Mouse (Mus musculus) left cerebral cortex, adult 18-20 months (tissue): ENCODE measurements around the gene Mob3b. TPM values are rescaled to one million over a fixed set of nuclear protein-coding genes. Genes with fewer than 3 reads are reported as not detected.

Experiments
- DNase-seq, 2 experiments: peaks; one replicate each; pipeline ENCODE4 v3.0.0; 2021 to 2022; ENCODE audit warnings: low spot score in 2 of 2, mixed read lengths in 1 of 2
- total RNA-seq, 2 experiments: library from RNA; stranded (reverse); gene quantifications; 2 replicates each; pipeline ENCODE4 v1.2.3; 2021

The Mob3b gene
- total RNA-seq, 2 experiments from 2014 or later, result 5.2 to 5.9 TPM

DNA sequence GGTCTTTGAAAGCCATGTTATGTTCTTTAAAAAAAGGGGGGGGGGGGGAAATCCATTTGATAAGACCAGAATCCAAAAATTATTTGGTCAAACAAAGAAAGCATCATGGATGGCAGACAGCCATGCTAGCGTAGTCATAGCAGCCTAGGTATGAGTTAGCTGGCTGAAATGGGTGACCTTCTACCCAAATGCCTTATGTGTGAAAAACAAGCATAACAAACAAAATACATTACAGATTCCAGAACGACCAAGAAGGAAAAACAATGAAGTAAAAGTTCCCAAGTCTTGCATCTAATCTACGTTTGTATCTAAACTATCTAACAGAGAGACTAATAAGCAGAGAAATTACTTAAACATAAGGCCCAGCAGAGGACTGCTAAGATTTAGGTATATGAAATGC lies 6.6 kb downstream of the Mob3b start:
- no peak for DNase-seq

DNA sequence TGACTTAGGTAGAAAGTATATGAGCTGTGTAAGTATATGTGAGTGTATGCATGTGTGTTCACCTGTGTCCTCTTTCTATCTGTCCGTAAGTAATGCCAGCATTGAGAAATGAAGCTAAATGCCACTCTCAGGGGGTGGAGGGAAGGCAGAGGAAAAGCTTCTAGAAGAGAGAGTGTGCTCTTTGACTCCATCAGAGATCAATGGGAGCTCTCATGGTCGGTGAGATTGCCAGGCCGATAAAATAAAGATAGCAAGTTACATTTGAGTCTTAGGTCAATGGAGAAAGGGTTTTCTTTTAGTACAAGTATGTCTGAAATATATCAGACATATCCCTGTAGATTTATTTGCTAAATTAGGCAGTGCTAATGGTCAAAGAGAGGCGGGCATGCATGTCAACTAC lies 9.0 kb downstream of the Mob3b start:
- DNase-seq, result no peak

DNA sequence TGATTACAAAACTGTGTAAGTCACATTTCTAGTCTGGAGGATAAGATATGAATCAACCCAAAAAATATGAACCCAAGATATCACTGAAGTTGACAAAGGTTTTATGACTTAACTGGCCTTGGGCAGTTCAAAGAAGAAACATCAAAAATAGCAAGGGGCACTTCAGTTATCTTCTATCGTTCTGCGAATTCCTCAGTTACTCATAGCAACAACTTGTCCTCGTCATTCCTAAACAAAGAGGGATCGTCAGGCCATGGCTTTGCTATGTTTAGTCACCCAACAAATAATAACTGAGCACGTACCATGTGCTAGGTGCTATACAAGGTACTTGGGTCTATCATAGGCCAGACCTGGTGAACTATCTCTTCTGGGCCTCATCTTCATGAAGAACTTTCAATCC lies 10.7 kb downstream of the Mob3b start:
- DNase-seq, result no peak

DNA sequence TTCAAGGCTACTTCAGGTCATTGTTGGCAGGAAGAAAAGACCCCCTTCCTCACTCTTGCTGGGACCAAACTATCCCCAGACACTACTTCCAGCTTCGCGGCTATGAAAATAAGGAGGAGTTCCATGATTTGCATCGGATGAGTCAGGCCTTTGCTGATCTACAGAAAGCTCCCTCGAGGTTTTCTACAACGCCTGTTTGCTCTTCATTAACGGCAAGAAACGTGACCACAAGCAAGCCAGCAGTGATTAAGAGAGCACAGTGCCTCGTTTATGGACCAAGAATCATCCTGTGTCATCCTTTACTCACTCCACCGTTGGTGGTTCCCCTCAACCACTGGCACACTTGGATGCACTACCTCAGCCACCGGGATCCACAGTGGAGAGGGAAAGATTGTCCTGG lies 11.6 kb downstream of the Mob3b start:
- DNase-seq, result no peak

DNA sequence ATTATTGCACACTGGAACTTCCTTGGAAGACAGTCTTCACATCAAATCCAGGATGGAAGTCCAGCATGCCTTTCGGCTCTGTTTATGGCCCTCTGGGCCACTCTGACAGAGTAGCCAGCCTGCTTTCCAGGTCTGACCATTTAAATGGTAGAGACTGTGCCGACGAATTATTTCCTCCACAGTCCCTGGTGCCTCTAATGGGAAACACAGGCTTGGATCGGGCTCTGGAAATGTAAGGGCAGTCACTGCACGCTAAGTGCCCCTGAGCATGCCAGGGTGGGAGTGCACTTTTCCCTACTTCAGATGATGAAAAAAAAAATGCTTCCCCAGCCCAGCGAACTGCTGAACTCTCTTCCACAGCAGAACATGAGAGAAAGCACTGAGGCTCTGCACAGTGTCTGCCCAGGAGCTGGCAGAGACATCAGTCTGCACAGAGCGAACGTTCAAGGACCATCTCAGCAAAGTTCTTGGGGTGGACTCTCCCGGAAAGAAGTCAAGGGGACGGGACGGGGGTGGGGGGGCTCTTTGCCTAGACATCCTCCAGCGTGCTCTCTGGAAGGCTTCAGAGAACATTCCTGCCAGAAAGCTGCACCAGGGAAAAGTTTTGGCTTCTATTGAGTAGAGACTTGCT lies 13.7 kb downstream of the Mob3b start:
- DNase-seq, result no peak

DNA sequence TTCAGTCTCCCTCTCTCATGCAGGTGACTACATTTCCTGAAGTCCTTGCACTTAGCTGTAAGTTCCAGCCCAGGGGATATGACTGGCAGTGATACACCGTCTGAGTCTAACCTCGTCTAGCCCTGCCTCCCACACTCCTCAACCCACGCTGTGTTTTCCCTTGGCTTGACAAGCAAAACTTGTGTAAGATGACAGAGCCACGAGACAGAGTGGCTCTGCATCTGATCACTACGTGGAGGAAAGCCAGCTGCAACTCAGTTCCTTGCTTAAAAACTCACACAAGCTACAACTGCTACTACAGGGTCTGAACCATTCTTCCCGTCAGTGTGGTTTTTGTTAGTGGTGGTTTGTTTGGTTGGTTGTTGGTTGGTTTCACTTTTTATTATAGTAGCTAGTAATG lies 17.0 kb downstream of the Mob3b start:
- DNase-seq, result no peak

DNA sequence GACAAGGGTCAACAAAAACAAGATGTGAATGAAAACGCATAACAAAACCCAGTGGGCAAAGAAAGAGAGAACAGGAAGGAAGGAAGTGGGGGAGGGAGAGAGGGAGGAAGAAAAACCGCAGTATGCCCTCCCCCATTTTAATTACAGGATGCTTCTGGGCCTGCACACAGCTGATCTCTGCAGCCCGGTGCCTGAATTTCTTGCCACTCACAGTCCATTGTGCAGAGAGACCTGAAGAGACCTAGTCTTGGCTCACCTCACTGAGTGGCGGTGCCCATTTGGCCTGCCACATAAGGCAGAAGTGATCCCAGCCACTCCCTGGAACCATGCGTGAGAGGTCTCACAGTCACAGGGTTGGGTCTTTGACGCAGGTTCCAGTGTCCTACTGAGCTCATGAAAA lies 19.2 kb downstream of the Mob3b start:
- no peak for DNase-seq

DNA sequence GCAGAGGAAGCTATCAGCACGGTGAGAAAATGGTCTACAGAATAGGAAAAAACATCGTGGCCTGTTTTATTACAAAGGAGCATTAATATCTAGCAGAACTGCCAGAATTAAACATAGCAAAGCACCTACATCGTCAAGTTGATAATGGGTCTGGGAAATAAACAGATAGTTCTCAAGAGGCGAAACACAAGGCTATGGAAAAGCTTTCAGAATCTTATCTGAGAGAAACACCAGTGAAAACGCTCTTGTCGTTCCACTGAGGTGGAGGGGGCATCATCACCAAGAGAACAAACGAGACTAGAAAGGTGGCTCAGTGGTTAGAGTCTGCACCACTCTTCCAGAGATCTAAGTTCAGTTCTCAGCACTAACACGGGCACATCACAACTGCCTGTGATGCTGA lies 20.3 kb downstream of the Mob3b start:
- no peak for DNase-seq

DNA sequence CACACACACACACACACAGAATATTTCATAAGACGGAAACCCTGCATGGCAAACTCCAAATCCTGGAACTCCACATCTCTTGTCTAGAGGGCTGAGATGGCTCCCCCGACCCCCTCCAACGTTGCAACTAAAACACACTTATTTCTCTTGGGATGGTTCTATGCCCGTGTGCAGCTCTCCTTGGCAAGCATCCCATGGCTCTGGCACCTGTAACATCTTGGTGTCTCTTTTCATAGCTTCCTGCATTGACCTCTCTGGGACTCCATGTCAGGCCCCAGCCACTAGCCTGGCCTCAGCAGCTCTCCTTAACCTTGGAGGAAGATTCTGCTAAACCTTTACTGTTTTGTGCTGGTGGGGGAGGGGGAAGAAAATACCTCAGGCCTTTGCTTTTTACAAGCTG lies 21.5 kb downstream of the Mob3b start:
- no peak for DNase-seq

DNA sequence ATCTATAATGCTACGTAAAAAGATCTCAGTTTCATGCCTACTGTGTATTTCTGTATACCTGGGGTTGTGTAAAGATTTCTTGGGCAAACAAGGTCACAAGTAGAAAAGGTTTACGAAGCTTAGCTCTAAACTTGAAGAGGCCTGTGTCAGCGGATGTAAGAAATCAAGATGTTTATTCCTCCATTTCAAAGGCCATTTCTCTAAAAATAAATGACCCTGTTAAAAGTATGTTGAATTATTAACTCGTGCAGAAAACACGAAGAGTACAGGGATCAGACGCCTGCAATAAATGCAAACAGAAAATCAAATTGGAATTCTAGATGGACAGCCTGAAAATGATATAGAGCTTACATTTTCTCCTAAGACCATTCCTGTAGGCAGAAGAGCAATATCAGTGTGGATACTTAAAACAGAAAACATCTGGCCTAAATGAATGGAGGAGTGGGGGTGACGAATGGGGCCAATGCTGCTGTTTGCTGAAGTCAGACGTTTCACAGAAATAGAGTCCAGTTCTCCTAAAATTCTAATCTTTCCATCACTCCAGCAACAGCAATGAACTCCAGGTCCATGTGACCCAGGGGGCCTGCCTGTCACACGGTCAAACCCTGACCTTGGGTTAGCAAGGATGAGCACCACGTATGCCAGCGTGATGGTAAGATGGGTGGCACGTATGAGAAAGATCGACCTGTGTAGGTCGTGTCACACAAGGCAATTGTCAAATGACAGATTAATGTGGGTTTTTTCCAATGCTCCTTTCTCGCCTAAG lies 22.3 kb downstream of the Mob3b start:
- DNase-seq, result no peak

DNA sequence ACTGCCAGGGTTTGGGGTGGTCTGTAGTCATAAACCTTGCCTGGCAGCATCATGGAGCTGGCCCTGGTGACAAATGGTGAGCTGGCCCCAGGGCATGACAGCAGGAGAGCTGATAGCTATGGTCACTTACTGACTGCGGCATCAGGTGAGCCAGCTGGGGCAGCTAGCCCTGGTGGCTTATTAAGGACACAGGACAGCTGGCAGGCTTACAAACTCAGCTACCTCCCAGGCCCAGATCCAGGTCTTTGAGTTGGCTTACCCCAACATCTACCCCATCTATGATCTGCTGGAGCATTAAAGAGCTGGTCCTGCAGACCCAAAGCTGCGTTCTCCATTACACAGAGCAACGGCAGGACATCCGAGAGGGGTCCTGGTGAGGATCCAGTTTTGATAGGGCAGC lies 23.9 kb downstream of the Mob3b start:
- no peak for DNase-seq

DNA sequence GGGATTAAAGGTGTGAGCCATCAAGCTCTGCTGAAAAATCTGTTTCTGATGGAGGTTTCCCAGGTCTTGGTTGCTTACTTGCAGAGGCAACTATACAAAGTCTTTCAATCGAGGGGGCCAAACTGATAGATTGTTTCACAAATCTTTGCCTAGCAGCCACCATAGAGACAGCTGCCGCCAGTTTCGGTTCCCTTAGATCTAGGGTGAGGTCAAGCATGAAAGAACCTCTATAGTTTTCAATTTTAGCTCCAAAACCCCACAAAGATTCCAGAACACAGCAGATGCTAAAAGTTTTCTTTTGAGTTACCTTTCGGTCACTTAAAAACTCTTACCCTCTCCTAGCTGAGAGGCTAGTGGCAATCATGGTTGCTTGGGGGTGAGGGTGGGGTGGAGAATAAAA lies 25.7 kb downstream of the Mob3b start:
- no peak for DNase-seq

DNA sequence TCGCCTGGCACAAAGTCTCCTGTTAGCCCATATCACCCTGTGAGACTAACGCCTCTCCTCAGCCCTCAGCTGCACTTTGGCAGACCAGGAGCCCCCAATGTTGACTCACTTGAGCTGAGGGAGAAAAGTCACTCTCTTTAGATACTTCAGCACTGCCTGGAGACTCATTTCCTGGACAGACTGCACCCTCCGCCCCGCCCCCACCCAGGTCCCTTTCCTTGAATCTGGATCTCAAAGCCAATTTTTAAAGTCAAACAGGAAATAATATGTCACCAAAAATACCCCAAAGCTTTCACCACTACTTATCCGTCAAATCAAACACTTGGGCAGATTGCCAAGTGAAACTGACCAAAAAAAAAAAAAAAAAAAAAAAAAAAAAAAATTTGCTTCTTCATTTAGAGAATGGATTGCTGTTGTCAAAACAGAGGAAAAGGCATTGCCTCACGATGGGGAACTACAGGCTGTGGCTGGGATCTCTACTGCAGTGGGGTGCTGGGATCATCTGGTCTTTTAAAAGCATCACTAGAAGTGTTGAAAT lies 26.8 kb downstream of the Mob3b start:
- no peak for DNase-seq

DNA sequence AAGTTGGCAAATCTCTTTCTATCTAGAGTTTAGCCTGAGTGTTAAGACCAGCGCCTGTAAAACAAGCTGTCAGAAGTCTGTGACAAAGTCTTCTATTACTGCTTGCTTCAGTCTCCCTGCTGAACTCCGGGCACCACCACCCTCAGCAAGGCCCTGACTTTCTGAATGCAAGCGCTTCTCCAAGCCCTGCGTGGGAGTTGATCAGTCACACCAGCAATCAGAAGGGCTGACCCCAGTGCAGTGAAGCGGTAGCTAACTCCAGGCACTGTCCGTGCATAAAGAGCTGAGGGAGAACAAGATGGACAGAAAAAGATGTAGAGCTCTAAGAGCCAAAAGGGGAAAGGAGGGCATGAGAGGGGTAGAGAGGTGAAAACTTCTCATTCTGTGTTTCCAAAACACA lies 29.5 kb downstream of the Mob3b start:
- no peak for DNase-seq

DNA sequence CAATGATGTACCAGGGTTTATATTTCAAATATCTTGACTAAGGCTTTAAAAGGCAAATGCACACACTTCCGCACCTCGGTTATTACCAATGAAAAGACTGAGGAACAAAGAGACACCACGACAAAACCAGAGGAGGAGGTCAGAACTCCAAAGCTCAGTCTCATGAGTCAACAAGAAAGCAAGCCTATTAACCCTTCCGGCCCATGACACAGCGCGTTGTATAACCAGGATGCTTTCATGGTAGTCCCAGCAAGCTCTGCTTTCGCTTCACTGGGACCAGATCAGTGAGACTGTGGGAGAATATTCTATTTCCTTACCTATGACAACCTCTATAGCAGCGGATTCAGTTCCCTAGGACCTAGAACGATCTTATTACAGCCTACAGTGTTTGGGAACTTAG lies 30.5 kb downstream of the Mob3b start:
- no peak for DNase-seq

DNA sequence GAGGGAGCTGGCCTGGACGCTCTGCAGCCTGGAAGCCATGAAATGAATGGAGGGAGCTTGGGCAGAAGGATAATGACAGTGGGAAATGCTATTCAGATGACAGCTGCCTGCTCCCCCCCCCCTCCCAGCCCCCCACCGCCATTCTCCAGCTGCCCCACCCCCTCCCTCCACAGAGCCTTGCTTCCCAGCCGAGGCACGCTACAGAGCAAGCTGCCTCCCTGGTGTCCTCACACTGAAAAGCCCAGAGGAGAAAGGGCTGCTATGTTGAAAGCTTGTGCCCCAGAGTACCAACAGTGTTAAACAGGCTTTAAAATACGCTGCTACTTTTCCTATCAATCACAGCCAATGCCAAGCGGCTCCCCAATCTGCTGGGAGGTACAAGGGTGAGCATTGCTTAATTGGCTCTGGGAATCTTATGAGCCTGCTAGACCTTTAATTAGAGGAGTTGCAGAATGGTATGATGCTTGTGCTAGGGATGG lies 31.9 kb downstream of the Mob3b start:
- no peak for DNase-seq

DNA sequence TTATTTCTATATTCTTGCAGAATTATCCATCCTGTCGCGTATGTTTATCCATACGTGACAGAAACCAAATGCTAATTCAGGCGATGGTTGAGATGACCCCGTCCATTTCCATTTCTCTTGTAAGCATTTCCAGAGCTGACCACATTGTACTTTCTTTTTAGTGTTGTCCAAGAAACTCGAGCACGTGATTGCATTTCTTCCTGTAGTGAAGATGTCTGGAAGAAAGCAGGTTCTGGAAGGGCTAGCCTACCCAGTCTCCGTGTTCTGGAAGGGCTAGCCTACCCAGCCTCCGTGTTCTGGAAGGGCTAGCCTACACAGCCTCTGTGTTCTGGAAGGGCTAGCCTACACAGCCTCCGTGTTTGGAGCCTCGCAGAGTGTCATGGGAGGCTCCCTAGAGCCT lies 33.3 kb downstream of the Mob3b start:
- no peak for DNase-seq

DNA sequence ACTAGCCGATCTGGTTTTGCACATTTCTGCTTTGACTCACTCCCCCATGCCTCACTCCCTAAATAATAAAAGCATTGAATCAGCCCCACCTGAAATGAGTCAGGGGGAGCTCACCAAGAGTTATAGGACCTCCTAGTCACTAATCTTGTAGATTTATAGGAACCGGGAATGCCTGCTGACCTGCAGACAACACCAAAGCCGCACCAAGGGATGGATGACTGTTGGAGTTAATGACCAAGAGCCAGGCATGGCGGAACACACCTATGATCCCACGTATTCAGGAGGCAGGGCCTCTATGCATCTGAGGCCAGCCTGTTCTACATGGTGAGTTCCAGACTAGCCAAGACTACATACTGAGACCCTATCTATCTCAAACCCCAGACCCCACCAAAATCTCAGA lies 34.2 kb downstream of the Mob3b start:
- no peak for DNase-seq

DNA sequence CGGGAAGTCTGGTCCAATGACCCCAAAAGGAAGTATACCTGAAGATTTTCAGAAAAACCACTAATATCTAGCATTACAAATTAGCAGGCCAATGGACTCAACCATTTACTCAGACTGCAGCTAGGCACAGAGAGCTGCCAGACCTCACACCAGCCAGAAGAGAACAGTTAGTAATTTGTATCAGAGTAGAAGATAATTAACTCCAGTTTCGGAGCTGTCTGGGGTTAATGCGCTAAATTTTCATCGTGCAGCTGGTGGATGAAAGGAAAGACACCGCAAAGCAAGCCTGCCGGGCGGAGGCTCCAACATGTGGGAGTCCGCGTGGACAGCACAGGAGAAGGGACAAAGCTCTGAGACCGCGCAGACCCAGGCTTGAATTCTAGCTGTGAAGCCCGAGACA lies 36.2 kb downstream of the Mob3b start:
- DNase-seq, result peak in 1 of 2 experiments; percentile 12

DNA sequence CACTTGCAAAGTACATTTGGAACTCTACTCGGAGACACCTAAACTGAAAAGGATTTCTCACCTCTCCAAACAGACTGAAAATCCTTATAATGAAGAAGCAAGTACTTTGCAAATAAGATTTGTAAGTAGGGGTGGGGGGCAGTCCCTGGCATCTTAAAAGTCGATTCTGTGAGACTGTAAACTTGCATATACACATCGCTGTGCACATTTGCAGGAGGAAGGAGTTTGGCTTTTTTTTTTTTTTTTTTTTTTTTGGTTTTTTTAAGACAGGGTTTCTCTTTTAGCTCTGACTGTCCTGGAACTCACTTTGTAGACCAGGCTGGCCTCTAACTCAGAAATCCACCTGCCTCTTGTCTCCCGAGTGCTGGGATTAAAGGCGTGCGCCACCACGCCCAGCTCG lies 36.7 kb downstream of the Mob3b start:
- DNase-seq, result no peak

DNA sequence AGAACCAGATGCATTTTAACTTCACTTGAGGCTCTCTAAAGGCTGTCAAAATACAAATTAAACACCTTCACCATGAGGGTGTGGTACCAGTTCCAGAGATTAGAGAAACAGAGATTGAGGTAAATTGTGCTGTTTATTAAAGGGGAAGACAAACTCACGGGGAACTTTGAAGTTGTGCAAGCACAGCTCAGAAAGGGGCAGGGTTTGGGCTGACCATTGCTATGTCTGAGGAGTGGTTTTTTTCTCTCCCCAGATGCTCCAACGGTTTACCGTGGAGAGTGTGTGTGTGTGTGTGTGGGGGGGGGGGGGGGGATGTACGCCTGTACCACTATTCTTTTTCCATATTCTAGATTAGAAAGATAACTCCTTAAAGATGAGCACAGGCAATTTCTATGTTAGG lies 37.1 kb downstream of the Mob3b start:
- DNase-seq, result no peak

DNA sequence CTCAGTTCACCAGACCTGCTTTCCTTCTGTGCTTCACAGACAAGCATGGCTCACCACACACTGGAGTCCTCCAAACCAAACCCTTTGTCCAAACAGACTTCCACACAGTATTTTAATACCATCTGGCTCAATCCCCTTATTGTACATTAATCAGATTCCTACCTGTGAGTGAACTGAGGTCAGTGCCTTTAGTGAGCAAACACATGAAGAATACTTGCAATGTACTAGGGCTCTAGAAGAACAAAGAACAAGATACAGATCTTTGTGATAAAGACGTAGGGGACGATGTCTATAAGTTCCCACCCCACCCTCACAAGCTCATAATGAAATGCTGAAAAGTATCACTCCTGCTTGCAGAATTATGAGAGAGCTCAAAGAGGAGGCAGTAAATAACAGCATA lies 38.4 kb downstream of the Mob3b start:
- no peak for DNase-seq

DNA sequence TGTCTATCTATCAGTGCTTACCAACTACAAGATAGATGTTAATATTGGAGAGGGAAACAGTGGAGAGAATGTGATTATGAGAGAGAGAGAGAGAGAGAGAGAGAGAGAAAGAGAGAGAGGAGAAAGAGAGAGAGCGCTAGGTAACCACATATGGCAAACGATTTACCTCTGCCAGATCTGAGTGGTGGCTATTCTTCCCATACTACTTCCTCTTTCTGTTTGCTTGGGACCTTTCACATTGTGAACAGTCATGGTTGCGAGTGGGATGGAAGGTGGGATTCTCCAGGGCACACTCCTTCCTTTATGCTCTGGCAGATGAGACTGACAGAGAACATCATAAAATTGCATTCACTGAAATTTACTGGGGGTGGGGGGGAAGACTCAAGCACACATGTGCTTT lies 40.1 kb downstream of the Mob3b start:
- no peak for DNase-seq
